Mouse (Mus musculus) B cell, adult 2 months (primary cell): Measurements from ENCODE around the gene Olfr556.
A peak's percentile ranks its signal among the peaks of the same experiment; 100 is the strongest.
"Not testable (repeated sequence)": the region's sequence is repeated elsewhere in the genome, so short reads cannot be mapped to it uniquely, and the experiment has no call there.

ENCODE experiments used
- DNase-seq, 2 experiments: peaks; one replicate each; pipeline ENCODE4 v3.0.0; 2022

Gene Olfr556

DNA sequence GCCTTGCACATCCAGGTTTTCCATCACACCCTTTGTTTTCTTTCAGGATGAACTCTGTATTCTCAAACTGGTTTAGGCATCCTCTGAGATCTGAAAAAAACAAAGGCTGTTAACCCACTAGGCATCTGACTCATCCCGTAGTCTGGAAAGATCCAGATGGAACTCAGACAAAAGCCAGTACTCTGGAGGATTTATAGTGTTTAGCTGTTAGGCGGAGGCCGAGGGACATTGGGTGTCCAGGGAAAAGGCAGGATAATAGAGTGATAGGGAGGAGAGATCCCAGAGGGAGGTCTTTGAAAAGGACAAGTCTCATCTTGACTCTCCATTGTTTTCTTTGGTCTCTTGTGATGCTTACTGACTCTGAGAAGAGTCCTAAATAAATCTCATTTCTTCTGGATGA lies at the start of gene Olfr556:
Gene Olfr556 (plus strand): TSS at position 301 of the 400 bp plus-strand sequence.
- no peak for DNase-seq

DNA sequence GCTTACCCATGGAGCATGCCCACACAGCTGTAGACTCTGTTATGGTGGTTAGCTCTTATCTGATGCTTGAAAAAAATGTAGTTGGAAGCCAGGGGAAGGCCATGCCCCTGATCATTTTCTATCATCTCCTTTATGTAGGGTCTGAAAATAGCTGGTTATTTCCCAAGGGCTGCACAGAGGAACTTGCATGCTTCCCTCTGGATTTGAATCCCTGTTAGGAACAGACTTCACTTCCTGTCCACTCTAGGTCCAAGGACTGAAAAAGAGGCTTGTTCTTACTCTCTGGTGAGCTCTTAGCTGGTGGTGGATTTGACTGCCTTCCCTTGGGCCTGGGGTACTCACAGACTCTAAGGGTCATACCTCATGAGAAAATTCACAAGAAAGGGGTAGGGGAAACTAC lies 46.6 kb upstream of the Olfr556 start, which contains the start of gene Olfr553:
Gene Olfr553 (minus strand): TSS at position 101 of the 400 bp plus-strand sequence.
- no peak for DNase-seq

- no peak for DNase-seq
These were observed 45.1 kb upstream of the Olfr556 start for GRCm38 (mm10) chr7:102619608-102620007.

- DNase-seq: not testable (repeated sequence)
These were observed 44.3 kb upstream of the Olfr556 start for GRCm38 (mm10) chr7:102620368-102620767.

- peak; percentile 75 to 77 for DNase-seq
These were observed 28.0 kb upstream of the Olfr556 start for GRCm38 (mm10) chr7:102636665-102637064.

DNA sequence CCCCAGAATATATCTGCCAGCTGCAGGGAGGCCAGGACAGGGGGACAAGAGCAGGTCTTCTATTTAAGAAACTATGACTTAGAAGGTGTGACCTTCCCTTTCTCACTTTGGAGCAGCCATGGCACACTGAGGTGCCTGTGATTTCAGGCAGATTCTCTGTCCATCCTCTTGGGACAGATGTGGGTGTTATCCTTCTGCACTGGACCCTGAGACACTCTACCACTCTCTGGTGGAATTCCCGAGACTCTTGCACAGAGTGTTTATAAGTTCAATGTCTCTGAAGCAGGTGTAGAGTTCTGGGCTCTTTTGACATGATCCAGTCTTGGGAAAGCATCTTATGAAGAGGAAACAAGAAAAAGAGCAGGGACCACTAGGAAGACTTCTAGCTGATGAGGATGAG lies 26.6 kb upstream of the Olfr556 start, which contains the start of gene Olfr554:
Gene Olfr554 (plus strand): TSS at position 301 of the 400 bp plus-strand sequence.
- no peak for DNase-seq

- not testable (repeated sequence) for DNase-seq
These were observed 19.8 kb upstream of the Olfr556 start for GRCm38 (mm10) chr7:102644945-102645344.

- DNase-seq: no peak
These were observed 6.2 kb upstream of the Olfr556 start, which contains the start of gene Olfr555 for GRCm38 (mm10) chr7:102658523-102658922. Gene Olfr555 (plus strand): TSS chr7:102658823.

GRCm38 (mm10) chr7:102665378-102665777 lies 679 bp downstream of the Olfr556 start:
- no peak for DNase-seq

DNA sequence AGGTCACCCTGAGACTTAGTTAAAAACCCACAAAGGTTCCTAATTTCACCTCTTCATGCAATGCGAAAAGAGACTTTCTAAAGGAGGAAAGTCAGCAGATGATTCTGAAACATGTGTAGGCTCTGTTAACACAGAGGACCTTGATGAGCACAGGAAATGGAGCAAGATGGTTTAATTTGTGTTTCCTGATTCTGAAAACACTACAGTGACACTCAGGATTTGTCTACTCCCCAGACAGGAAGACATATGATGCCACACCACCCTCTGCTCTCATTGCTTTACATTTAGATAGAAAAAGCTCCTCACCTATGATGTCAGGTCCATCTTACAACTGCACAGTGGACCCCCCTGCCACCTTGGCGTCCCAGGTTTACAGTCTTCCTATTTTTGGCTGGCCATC lies 11.5 kb downstream of the Olfr556 start:
- DNase-seq: no peak

- no peak for DNase-seq
These were observed 17.2 kb downstream of the Olfr556 start for GRCm38 (mm10) chr7:102681916-102682315.

DNA sequence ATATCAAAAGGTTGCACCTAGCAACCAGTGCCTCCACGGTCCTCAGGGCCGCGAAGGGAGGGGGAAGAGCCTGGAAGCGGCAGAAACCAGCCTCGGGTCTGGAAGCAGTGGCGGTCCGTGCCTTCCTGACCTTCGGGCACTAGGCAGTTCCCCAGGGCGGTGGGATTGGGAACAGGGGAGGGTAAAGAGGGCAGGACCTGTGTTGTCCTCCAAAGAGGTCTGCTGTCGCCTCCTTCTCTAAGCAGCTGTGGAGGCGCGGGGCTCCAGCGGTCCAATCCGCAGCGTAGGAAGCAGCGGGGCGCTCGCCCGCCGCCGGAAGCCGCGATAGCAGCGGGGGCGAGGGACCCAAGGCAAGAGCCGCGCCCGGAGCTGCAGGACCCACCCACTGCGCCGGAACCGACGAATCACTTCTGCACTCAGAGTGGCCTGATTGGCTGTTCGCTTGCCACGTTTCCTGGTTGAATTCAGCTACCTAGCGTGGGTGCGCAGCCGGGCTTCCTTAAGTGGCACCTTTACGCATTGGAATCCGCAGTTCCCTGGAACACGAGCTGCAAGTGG lies 22.3 kb downstream of the Olfr556 start, which contains the start of gene Trim68:
Gene Trim68 (minus strand): TSS at position 384 of the 558 bp plus-strand sequence.
- DNase-seq: peak; percentile 89

DNA sequence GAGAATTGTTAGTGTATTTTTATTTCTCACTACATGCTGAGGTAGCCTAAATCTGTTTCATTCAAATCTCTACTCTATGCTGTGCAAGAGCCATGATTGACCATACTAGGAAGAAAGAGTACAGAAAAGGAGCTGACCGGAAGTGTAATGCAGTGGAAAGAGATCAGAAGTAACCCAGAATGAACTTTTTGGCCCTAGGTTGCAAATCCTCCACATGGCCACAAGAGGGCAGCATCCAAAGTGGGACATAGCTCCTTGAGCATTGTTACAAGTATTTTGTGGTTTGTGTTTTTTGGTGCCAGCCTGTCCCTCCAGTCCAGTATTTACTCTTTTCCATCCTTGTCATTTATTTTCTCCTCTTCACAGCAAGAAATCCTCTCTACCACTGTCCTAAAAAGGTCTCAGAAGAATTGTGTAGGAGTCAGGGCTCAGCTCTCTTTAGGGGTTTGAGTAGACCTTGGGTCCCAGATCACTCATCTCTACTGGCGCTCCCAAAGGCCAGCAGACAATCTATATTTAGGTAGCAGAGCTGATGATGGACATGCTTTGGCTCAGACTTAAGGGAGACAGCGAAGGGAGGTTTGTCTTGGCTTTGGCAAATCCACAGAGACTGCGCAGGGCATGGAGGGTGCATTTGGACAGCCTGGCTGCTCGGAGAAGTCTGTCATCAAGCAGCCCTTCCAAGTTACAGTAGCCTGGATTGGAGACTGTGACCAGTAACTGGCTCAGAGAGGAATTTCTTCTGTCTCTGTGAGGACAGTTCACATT lies 30.8 kb downstream of the Olfr556 start, which contains the start of gene Olfr557:
Gene Olfr557 (plus strand): TSS at position 553 of the 768 bp plus-strand sequence.
- peak; percentile 60 to 67 for DNase-seq

DNA sequence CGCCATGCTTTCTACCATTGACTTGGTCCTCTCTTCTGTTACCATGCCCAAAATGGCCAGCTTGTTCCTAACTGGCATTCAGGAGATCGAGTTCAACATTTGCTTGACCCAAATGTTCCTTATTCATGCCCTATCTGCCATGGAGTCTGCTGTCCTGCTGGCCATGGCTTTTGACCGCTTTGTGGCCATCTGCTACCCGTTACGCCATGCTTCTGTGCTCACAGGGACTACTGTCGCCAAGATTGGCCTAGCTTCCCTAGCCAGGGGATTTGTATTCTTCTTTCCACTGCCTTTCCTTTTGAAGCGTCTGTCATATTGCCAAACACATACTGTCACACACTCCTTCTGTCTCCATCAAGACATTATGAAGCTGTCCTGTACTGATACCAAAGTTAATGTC lies 33.8 kb downstream of the Olfr556 start:
- DNase-seq: no peak

- DNase-seq: no peak
These were observed 37.2 kb downstream of the Olfr556 start, which contains the start of gene Olfr558 for GRCm38 (mm10) chr7:102701915-102702314. Gene Olfr558 (plus strand): TSS chr7:102702215.

- DNase-seq: no peak
These were observed 54.3 kb downstream of the Olfr556 start, which contains the start of gene Olfr33 for GRCm38 (mm10) chr7:102718970-102719369. Gene Olfr33 (minus strand): TSS chr7:102719070.
